Mouse (Mus musculus) erythroblast, embryonic 14.5 days (primary cell): ENCODE results near the gene Pde4d.

ENCODE experiments used
- GATA1 ChIP-seq: IDR thresholded peaks from 2 replicates; pipeline ENCODE4 v1.6.1; 2012; ENCODE audit warnings: low read length, inconsistent platforms, mixed read lengths
- TAL1 ChIP-seq: IDR thresholded peaks from 3 replicates; pipeline ENCODE4 v1.6.1; 2012; ENCODE audit warnings: low read length, inconsistent platforms, mixed read lengths

DNA sequence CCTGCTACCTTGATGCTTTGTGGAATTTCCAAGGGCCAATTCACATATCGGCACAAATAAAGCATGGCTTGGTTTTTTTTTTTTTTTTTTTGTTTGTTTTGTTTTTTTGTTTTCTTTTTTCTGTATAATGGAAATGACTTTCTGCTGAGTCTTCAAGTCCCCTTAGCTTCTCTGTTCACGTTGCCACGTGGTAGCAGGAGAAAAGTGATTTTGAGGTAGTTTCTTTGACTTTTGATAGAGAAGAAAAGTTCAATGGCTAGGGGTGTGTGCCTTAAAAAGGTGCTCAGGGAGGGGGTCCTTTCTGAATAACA, 1235.2 kb downstream of the Pde4d start:
- no peak for TF ChIP-seq TAL1
- TF ChIP-seq GATA1: no peak
